Mouse (Mus musculus): ENCODE measurements at regions not wholly inside any gene's neighbourhood (a gene's known extent, or its start where the extent isn't known, plus 50 kb on each side); places are given as distances from the start of the nearest gene placed in this dataset.

- Histone ChIP-seq H3K4me3 (ENCODE audit: low read length) (no peak overlapping the region), H3K36me3 (ENCODE audit: control insufficient read depth, insufficient read depth, low read length) (no peaks in the 10 kb centered on the region), H3K9ac (ENCODE audit: low read depth, low read length) (no peak overlapping the region), H3K4me1 (ENCODE audit: control insufficient read depth, insufficient read depth, low read length) (no peaks in the 10 kb centered on the region), H3K27me3 (ENCODE audit: control insufficient read depth, insufficient read depth, low read length) (no peaks in the 10 kb centered on the region), H3K4me2 (replicated peaks; ENCODE audit: low read depth, low read length) (no peak overlapping the region), H3K27ac (ENCODE audit: low read depth, low read length) (no peak overlapping the region), H3K9me3 (ENCODE audit: control insufficient read depth, low read length) (peaks cover 8% of the 10 kb centered on the region)
- 61% methylated on average over 8 of the region's 9 CpGs for WGBS
- ATAC-seq (ENCODE audit: low FRiP score, low TSS enrichment) = peak; percentile 48; the same call in 1 of the 2 replicates
Measured at GRCm38 (mm10) chr6:100452097-100453002, 165.1 kb upstream of the Rybp start.

GRCm38 (mm10) chr6:100450108-100450507 is 162.8 kb upstream of the Rybp start:
- no peak overlapping the region for H3K4me3 ChIP-seq (ENCODE audit: low read length)
- H3K27ac ChIP-seq (ENCODE audit: low read depth, low read length) = no peak overlapping the region
- no peak for ATAC-seq (ENCODE audit: low FRiP score, low TSS enrichment)
- WGBS = 92% methylated on average over 6 of the region's 6 CpGs
- no peaks in the 10 kb centered on the region for H3K36me3 ChIP-seq (ENCODE audit: control insufficient read depth, insufficient read depth, low read length)
- no peak overlapping the region for H3K9ac ChIP-seq (ENCODE audit: low read depth, low read length)
- peaks cover 8% of the 10 kb centered on the region for H3K9me3 ChIP-seq (ENCODE audit: control insufficient read depth, low read length)
- H3K4me1 ChIP-seq (ENCODE audit: control insufficient read depth, insufficient read depth, low read length) = no peaks in the 10 kb centered on the region
- H3K4me2 ChIP-seq (replicated peaks; ENCODE audit: low read depth, low read length) = no peak overlapping the region
- no peaks in the 10 kb centered on the region for H3K27me3 ChIP-seq (ENCODE audit: control insufficient read depth, insufficient read depth, low read length)

GRCm38 (mm10) chr6:100449087-100449486 is 161.8 kb upstream of the Rybp start:
- Histone ChIP-seq H3K4me2 (replicated peaks; ENCODE audit: low read depth, low read length) (no peak overlapping the region), H3K9ac (ENCODE audit: low read depth, low read length) (no peak overlapping the region), H3K9me3 (ENCODE audit: control insufficient read depth, low read length) (peaks cover 8% of the 10 kb centered on the region), H3K36me3 (ENCODE audit: control insufficient read depth, insufficient read depth, low read length) (no peaks in the 10 kb centered on the region), H3K4me3 (ENCODE audit: low read length) (no peak overlapping the region), H3K4me1 (ENCODE audit: control insufficient read depth, insufficient read depth, low read length) (no peaks in the 10 kb centered on the region), H3K27me3 (ENCODE audit: control insufficient read depth, insufficient read depth, low read length) (no peaks in the 10 kb centered on the region), H3K27ac (ENCODE audit: low read depth, low read length) (no peak overlapping the region)
- WGBS = 94% methylated on average over 4 of the region's 4 CpGs
- no peak for ATAC-seq (ENCODE audit: low FRiP score, low TSS enrichment)

- Histone ChIP-seq H3K4me1 (ENCODE audit: control insufficient read depth, insufficient read depth, low read length) (no peaks in the 10 kb centered on the region), H3K27ac (ENCODE audit: low read depth, low read length) (no peak overlapping the region), H3K4me3 (ENCODE audit: low read length) (no peak overlapping the region), H3K4me2 (replicated peaks; ENCODE audit: low read depth, low read length) (no peak overlapping the region), H3K27me3 (ENCODE audit: control insufficient read depth, insufficient read depth, low read length) (no peaks in the 10 kb centered on the region), H3K36me3 (ENCODE audit: control insufficient read depth, insufficient read depth, low read length) (no peaks in the 10 kb centered on the region), H3K9me3 (ENCODE audit: control insufficient read depth, low read length) (peaks cover 8% of the 10 kb centered on the region), H3K9ac (ENCODE audit: low read depth, low read length) (no peak overlapping the region)
- ATAC-seq (ENCODE audit: low FRiP score, low TSS enrichment) = peak; percentile 49; the same call in 1 of the 2 replicates
- 60% methylated on average over 1 of the region's 1 CpGs for WGBS
Measured at GRCm38 (mm10) chr6:100447211-100447610, 159.9 kb upstream of the Rybp start.

GRCm38 (mm10) chr6:100446804-100447203 is 159.5 kb upstream of the Rybp start:
- ATAC-seq (ENCODE audit: low FRiP score, low TSS enrichment) = no peak
- Histone ChIP-seq H3K36me3 (ENCODE audit: control insufficient read depth, insufficient read depth, low read length) (no peaks in the 10 kb centered on the region), H3K27ac (ENCODE audit: low read depth, low read length) (no peak overlapping the region), H3K4me3 (ENCODE audit: low read length) (no peak overlapping the region), H3K4me2 (replicated peaks; ENCODE audit: low read depth, low read length) (no peak overlapping the region), H3K9ac (ENCODE audit: low read depth, low read length) (no peak overlapping the region), H3K27me3 (ENCODE audit: control insufficient read depth, insufficient read depth, low read length) (no peaks in the 10 kb centered on the region), H3K9me3 (ENCODE audit: control insufficient read depth, low read length) (peaks cover 8% of the 10 kb centered on the region), H3K4me1 (ENCODE audit: control insufficient read depth, insufficient read depth, low read length) (no peaks in the 10 kb centered on the region)
- WGBS = 73% methylated on average over 4 of the region's 4 CpGs

- no peak for ATAC-seq (ENCODE audit: low FRiP score, low TSS enrichment)
- Histone ChIP-seq H3K27me3 (ENCODE audit: control insufficient read depth, insufficient read depth, low read length) (peaks cover 9% of the 10 kb centered on the region), H3K4me3 (ENCODE audit: low read length) (peak overlapping the region; percentile 13; the same call in 1 of the 2 replicates), H3K9ac (ENCODE audit: low read depth, low read length) (no peak overlapping the region), H3K36me3 (ENCODE audit: control insufficient read depth, insufficient read depth, low read length) (no peaks in the 10 kb centered on the region), H3K9me3 (ENCODE audit: control insufficient read depth, low read length) (no peaks in the 10 kb centered on the region), H3K4me1 (ENCODE audit: control insufficient read depth, insufficient read depth, low read length) (0 out of 2 replicates have a peak, but pooled peaks cover 5% of the 10 kb centered on the region), H3K27ac (ENCODE audit: low read depth, low read length) (no peak overlapping the region), H3K4me2 (replicated peaks; ENCODE audit: low read depth, low read length) (peak overlapping the region; percentile 40)
- WGBS = 8% methylated on average over 8 of the region's 8 CpGs
Measured at GRCm38 (mm10) chr6:100439071-100439737, 151.9 kb upstream of the Rybp start.

GRCm38 (mm10) chr6:100438511-100438991 is 151.3 kb upstream of the Rybp start:
- peak; percentile 64 for ATAC-seq (ENCODE audit: low FRiP score, low TSS enrichment)
- H3K4me3 ChIP-seq (ENCODE audit: low read length) = peak overlapping the region; percentile 13; the same call in 1 of the 2 replicates
- 1% methylated on average over 12 of the region's 13 CpGs for WGBS
- H3K36me3 ChIP-seq (ENCODE audit: control insufficient read depth, insufficient read depth, low read length) = no peaks in the 10 kb centered on the region
- peaks cover 9% of the 10 kb centered on the region for H3K27me3 ChIP-seq (ENCODE audit: control insufficient read depth, insufficient read depth, low read length)
- peaks cover 7% of the 10 kb centered on the region; the same call in 1 of the 2 replicates for H3K4me1 ChIP-seq (ENCODE audit: control insufficient read depth, insufficient read depth, low read length)
- peak overlapping the region; percentile 7; the same call in 1 of the 2 replicates for H3K9ac ChIP-seq (ENCODE audit: low read depth, low read length)
- H3K4me2 ChIP-seq (replicated peaks; ENCODE audit: low read depth, low read length) = peak overlapping the region; percentile 40
- no peaks in the 10 kb centered on the region for H3K9me3 ChIP-seq (ENCODE audit: control insufficient read depth, low read length)
- H3K27ac ChIP-seq (ENCODE audit: low read depth, low read length) = no peak overlapping the region

- no peaks in the 10 kb centered on the region for H3K9me3 ChIP-seq (ENCODE audit: control insufficient read depth, low read length)
- 50% methylated on average over 5 of the region's 5 CpGs for WGBS
- peaks cover 13% of the 10 kb centered on the region; the same call in 1 of the 2 replicates for H3K4me1 ChIP-seq (ENCODE audit: control insufficient read depth, insufficient read depth, low read length)
- H3K36me3 ChIP-seq (ENCODE audit: control insufficient read depth, insufficient read depth, low read length) = no peaks in the 10 kb centered on the region
- H3K9ac ChIP-seq (ENCODE audit: low read depth, low read length) = no peak overlapping the region
- H3K27ac ChIP-seq (ENCODE audit: low read depth, low read length) = no peak overlapping the region
- no peak for ATAC-seq (ENCODE audit: low FRiP score, low TSS enrichment)
- H3K4me3 ChIP-seq (ENCODE audit: low read length) = 0 out of 2 replicates have a peak overlapping the region, but pooled peaks have one; percentile 13
- peak overlapping the region; percentile 40 for H3K4me2 ChIP-seq (replicated peaks; ENCODE audit: low read depth, low read length)
- H3K27me3 ChIP-seq (ENCODE audit: control insufficient read depth, insufficient read depth, low read length) = peaks cover 9% of the 10 kb centered on the region
Measured at GRCm38 (mm10) chr6:100437980-100438379, 150.7 kb upstream of the Rybp start.

Measured in kidney, embryonic 14.5 days (tissue).